Mouse (Mus musculus) limb, embryonic 10.5 days (tissue): ENCODE measurements around the gene F13b. TPM values are rescaled to one million over a fixed set of nuclear protein-coding genes. Genes with fewer than 3 reads are reported as not detected.

Source experiments
- DNase-seq: peaks from one replicate; pipeline ENCODE4 v3.0.0-alpha.2; 2017; ENCODE audit warnings: low spot score
- H3K27ac ChIP-seq: fragments of 300-500 bp; sonication (generic); 2 replicates; pipeline ENCODE4 v1.5.1; 2016; ENCODE audit warnings: mild to moderate bottlenecking
- H3K27me3 ChIP-seq: fragments of 300-500 bp; sonication (generic); 2 replicates; pipeline ENCODE4 v1.6.1; 2016; ENCODE audit warnings: low read depth, mild to moderate bottlenecking; ENCODE audit not compliant: poor library complexity, severe bottlenecking
- H3K36me3 ChIP-seq: fragments of 300-500 bp; sonication (generic); 2 replicates; pipeline ENCODE4 v1.6.1; 2016; ENCODE audit warnings: mild to moderate bottlenecking, moderate library complexity
- H3K4me1 ChIP-seq: fragments of 300-500 bp; sonication (generic); 2 replicates; pipeline ENCODE4 v1.6.1; 2016
- H3K4me3 ChIP-seq: fragments of 300-500 bp; sonication (generic); 2 replicates; pipeline ENCODE4 v1.5.1; 2016; ENCODE audit warnings: mild to moderate bottlenecking, moderate library complexity
- H3K9me3 ChIP-seq: fragments of 300-500 bp; sonication (generic); replicated peaks from 2 replicates; pipeline ENCODE4 v1.6.1; 2016; ENCODE audit warnings: mild to moderate bottlenecking
- WGBS: fragments of 180-500 bp; shearing (Covaris S2); methylation state at CpG from one replicate; pipeline ENCODE4 v1.1.7; 2016; 5-methylcytosine and 5-hydroxymethylcytosine counted together
- polyA plus RNA-seq: library from polyadenylated mRNA; unstranded; fragments of >200 nt; fragmentation: Nextera tagmentation; extraction: Ambion mirVana; gene quantifications from 2 replicates; pipeline ENCODE4 v1.2.1, GENCODE M21; 2016

Gene F13b
- polyA plus RNA-seq, 1 experiment from 2014 or later = not detected

DNA sequence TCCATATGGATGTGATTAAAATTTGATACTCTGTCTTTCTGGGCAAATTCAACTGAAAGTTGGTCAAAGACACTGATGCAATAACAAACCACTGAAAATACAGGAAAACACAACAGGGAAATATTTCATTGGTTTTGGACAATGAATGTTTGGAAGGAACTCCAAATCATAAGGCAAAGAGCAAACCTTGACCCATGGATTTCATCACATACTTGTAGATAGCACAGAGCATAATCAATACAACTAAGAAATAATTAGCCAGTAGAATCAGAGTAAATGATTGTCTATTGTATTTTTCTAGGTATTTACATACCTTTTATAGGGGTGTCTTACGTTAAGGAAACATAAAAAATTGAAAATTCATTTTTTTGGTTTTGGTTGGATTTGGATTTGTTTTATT, 47.0 kb downstream of the F13b start:
- DNase-seq = no peak
- 88% methylated on average over 1 of the region's 1 CpGs for WGBS

DNA sequence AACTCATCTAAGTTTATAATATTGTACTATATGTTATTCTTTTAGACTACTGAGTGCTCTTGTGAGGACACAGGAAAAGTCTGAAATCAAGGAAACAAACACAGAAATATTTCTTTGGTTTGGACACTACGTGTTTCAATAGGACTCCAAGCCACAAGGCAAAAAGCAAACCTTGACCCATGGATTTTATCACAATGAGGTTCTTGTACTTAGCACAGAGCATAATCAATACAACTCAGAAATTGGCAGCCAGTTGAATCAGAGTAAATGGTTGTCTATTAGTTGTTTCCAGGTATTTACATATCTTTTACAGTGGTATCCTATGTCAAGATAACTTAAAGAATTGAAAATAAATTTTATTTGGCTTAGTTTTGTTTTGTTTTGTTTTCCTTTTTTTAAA, 49.8 kb downstream of the F13b start:
- no peak for DNase-seq
- 85% methylated on average over 1 of the region's 1 CpGs for WGBS
- H3K27ac ChIP-seq = no peak overlapping the region

More for the DNA sequence above, 47.0 kb downstream of the F13b start:
- Histone ChIP-seq H3K27me3 (no peaks in the 10 kb centered on the region), H3K4me3 (no peak overlapping the region), H3K27ac (no peak overlapping the region), H3K9me3 (no peaks in the 10 kb centered on the region), H3K4me1 (no peaks in the 10 kb centered on the region), H3K36me3 (no peaks in the 10 kb centered on the region)

DNA sequence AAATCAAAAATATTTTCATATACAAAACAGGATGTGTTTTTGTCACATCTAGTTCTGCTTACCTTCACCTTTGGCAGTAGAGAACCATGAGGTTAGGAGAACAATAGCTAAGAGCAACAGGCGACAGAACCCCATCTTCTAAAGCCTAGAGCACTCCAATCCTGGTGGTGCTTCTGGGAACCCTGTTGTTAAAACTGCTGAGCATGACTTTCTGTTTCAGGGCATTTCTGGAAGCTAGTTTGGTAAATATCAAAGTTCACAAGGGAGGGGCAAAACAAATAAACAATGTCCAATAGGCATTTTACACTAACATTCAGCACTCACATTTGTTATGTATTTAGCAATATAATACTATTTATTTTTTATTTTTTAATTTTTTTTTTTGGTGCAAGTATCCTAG, 58.5 kb downstream of the F13b start, which contains the start of gene Cfhr1:
Gene Cfhr1 (minus strand): TSS at position 249 of the 400 bp plus-strand sequence.
- no peak within 1 kb of the TSS for H3K4me3 ChIP-seq
- no peak for DNase-seq
- H3K36me3 ChIP-seq = no peaks in the 10 kb centered on the region
- no peaks in the 10 kb centered on the region for H3K9me3 ChIP-seq
- no peaks in the 10 kb centered on the region for H3K27me3 ChIP-seq
- no peak within 1 kb of the TSS for H3K27ac ChIP-seq
- WGBS = 76% methylated on average over 1 of the region's 1 CpGs
- no peaks in the 10 kb centered on the region for H3K4me1 ChIP-seq

More for the DNA sequence above, 49.8 kb downstream of the F13b start:
- H3K9me3 ChIP-seq = no peaks in the 10 kb centered on the region
- H3K36me3 ChIP-seq = no peaks in the 10 kb centered on the region
- no peaks in the 10 kb centered on the region for H3K4me1 ChIP-seq
- no peak overlapping the region for H3K4me3 ChIP-seq
- no peaks in the 10 kb centered on the region for H3K27me3 ChIP-seq

Other genes with a start within 250 kb of the F13b start
- gene Crb1, start 124.6 kb upstream of the F13b start, polyA plus RNA-seq = 0.44 and 0.46 TPM in 2 replicates
- 8.4 and 11.1 TPM in 2 replicates for gene Zbtb41, start 79.4 kb upstream of the F13b start, polyA plus RNA-seq
- 19.0 and 22.3 TPM in 2 replicates for gene Aspm, start 46.9 kb upstream of the F13b start, polyA plus RNA-seq
- not detected in 2 replicates for gene Cfhr1, start 58.6 kb downstream of the F13b start, polyA plus RNA-seq